Mouse (Mus musculus): ENCODE measurements around the gene Mrto4.

DNA sequence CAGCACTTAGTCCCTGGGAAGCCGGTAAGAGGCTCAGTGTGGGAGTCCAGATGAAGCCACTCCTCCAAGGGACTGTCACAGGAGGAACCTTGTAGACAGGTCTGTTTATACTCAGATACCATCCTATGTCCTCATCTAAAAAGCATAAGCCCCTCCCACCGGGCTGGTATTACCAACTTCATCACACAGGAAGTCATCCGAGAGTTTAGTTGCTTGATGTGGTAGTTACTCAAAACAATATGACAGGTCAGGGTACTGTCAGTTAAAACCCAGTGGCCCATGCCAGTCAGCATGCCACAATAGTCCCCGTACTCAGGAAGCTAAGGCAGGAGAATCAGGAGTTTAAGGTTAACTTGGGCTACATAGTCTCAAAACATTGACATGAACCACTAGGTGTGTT, 32.6 kb downstream of the Mrto4 start:
- no peak for TF ChIP-seq POLR2A (IDR thresholded peaks at IDR 0.05; ENCODE audit: borderline replicate concordance, low read depth, low read length)
- no peak for TF ChIP-seq CTCF (IDR thresholded peaks at IDR 0.05; ENCODE audit: low read depth, low read length)
